Mouse (Mus musculus) liver, embryonic 11.5 days (tissue): ENCODE results near the gene Thrsp. TPM values are rescaled to one million over a fixed set of nuclear protein-coding genes. Genes with fewer than 3 reads are reported as not detected.

Source experiments
- ATAC-seq: fragments of 200-750 bp; cut with Nextera tagmentation; replicated peaks from 2 replicates; pipeline ENCODE4 v1.8.0; 2017; ENCODE audit warnings: moderate number of reproducible peaks, mild to moderate bottlenecking, moderate TSS enrichment, moderate library complexity; ENCODE audit not compliant: low FRiP score
- DNase-seq: peaks from one replicate; pipeline ENCODE4 v3.0.0-alpha.2; 2017; ENCODE audit warnings: low spot score
- H3K27ac ChIP-seq: fragments of 300-500 bp; sonication (generic); 2 replicates; pipeline ENCODE4 v1.5.1; 2014; ENCODE audit warnings: mild to moderate bottlenecking, low read depth, low read length, control low read depth
- H3K27me3 ChIP-seq: fragments of 300-500 bp; sonication (generic); replicated peaks from 2 replicates; pipeline ENCODE4 v1.6.1; 2014; ENCODE audit warnings: low read length, mixed read lengths; ENCODE audit not compliant: control insufficient read depth, insufficient read depth
- H3K36me3 ChIP-seq: fragments of 300-500 bp; sonication (generic); 2 replicates; pipeline ENCODE4 v1.6.1; 2014; ENCODE audit warnings: mild to moderate bottlenecking, low read length, moderate library complexity, mixed read lengths; ENCODE audit not compliant: control insufficient read depth, insufficient read depth
- H3K4me1 ChIP-seq: fragments of 300-500 bp; sonication (generic); replicated peaks from 2 replicates; pipeline ENCODE4 v1.6.1; 2014; ENCODE audit warnings: low read length, mixed read lengths; ENCODE audit not compliant: control insufficient read depth, insufficient read depth
- H3K4me2 ChIP-seq: fragments of 300-500 bp; sonication (generic); 2 replicates; pipeline ENCODE4 v1.6.1; 2014; ENCODE audit warnings: mild to moderate bottlenecking, control low read depth, moderate library complexity
- H3K4me3 ChIP-seq: fragments of 300-500 bp; sonication (generic); 2 replicates; pipeline ENCODE4 v1.5.1; 2014; ENCODE audit warnings: low read depth, low read length, control low read depth
- H3K9ac ChIP-seq: fragments of 300-500 bp; sonication (generic); 2 replicates; pipeline ENCODE4 v1.6.1; 2014; ENCODE audit warnings: low read depth, low read length, control low read depth
- H3K9me3 ChIP-seq: fragments of 300-500 bp; sonication (generic); 2 replicates; pipeline ENCODE4 v1.6.1; 2016; ENCODE audit warnings: low read length, inconsistent platforms, mixed read lengths; ENCODE audit not compliant: control insufficient read depth
- WGBS: fragments of 180-500 bp; shearing (Covaris S2); extraction: QIAGEN DNeasy Blood & Tissue Kit; methylation state at CpG from one replicate; pipeline ENCODE4 v1.1.7; 2014; 5-methylcytosine and 5-hydroxymethylcytosine counted together
- polyA plus RNA-seq: library from polyadenylated mRNA; unstranded; fragments of >200 nt; fragmentation: Nextera tagmentation; extraction: Ambion mirVana; gene quantifications from 2 replicates; pipeline ENCODE4 v1.2.1, GENCODE M21; 2014

Thrsp gene
- polyA plus RNA-seq, 1 experiment from 2014 or later, result 0.30 TPM

- H3K4me3 ChIP-seq, result no peak overlapping the region
- H3K9ac ChIP-seq, result no peak overlapping the region
- no peak overlapping the region for H3K4me2 ChIP-seq
- ATAC-seq, result no peak
- no peak overlapping the region for H3K27ac ChIP-seq
- no peaks in the 10 kb centered on the region for H3K9me3 ChIP-seq
- no peaks in the 10 kb centered on the region for H3K4me1 ChIP-seq
- DNase-seq, result peak; percentile 11
- H3K36me3 ChIP-seq, result peaks cover 58% of the 10 kb centered on the region
- no peaks in the 10 kb centered on the region for H3K27me3 ChIP-seq
- WGBS, result 90% methylated on average over 4 of the region's 4 CpGs
Measured at GRCm38 (mm10) chr7:97388541-97388940, 29.0 kb downstream of the Thrsp start.

GRCm38 (mm10) chr7:97387561-97388147 is 29.9 kb downstream of the Thrsp start:
- Histone ChIP-seq H3K4me1 (no peaks in the 10 kb centered on the region), H3K27me3 (no peaks in the 10 kb centered on the region), H3K36me3 (peaks cover 62% of the 10 kb centered on the region), H3K4me3 (no peak overlapping the region), H3K27ac (no peak overlapping the region), H3K4me2 (no peak overlapping the region), H3K9me3 (no peaks in the 10 kb centered on the region), H3K9ac (no peak overlapping the region)
- ATAC-seq (no peak), DNase-seq (peak; percentile 29)
- WGBS, result 88% methylated on average over 8 of the region's 8 CpGs

DNA sequence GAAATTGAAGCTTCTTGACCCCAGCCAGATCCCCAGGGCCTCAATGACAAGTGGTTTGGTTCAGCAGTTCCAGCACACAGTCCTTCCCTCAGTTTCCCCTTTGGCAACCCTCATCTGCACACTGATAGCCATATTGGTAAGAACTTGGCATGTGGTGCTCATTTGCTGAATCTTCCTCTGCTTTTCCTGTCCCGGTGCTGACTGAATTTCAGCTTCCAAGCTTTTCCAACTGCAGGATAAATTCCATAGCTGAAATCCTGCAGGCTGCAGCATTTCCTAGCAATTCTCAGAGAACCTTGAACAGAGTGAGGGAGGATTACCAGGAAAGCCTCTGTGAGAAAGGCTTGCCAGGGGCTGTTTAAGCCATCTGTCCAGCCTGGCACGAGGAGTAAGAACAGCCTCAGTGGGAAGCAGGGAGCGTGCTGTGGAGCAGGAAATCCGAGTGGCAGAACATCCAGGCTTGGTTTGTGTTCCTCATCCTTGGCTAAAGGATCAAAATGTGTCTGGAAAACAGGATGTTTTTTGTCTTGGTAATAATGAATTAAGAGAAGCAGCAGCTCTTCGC is 30.6 kb downstream of the Thrsp start:
- H3K4me2 ChIP-seq, result no peak overlapping the region
- no peaks in the 10 kb centered on the region for H3K27me3 ChIP-seq
- no peak overlapping the region for H3K27ac ChIP-seq
- ATAC-seq (no peak), DNase-seq (peak; percentile 27)
- H3K4me1 ChIP-seq, result no peaks in the 10 kb centered on the region
- peaks cover 64% of the 10 kb centered on the region for H3K36me3 ChIP-seq
- H3K4me3 ChIP-seq, result no peak overlapping the region
- no peak overlapping the region for H3K9ac ChIP-seq
- WGBS, result 90% methylated on average over 5 of the region's 5 CpGs
- H3K9me3 ChIP-seq, result no peaks in the 10 kb centered on the region

- Histone ChIP-seq H3K4me1 (no peaks in the 10 kb centered on the region), H3K9ac (no peak overlapping the region), H3K9me3 (no peaks in the 10 kb centered on the region), H3K27ac (no peak overlapping the region), H3K36me3 (peaks cover 62% of the 10 kb centered on the region), H3K4me2 (no peak overlapping the region), H3K27me3 (no peaks in the 10 kb centered on the region), H3K4me3 (no peak overlapping the region)
- DNase-seq, result peak; percentile 29
- ATAC-seq, result no peak
- 89% methylated on average over 7 of the region's 7 CpGs for WGBS
Measured at GRCm38 (mm10) chr7:97386106-97386805, 31.3 kb downstream of the Thrsp start.

GRCm38 (mm10) chr7:97383496-97384132 is 33.9 kb downstream of the Thrsp start:
- Histone ChIP-seq H3K27ac (no peak overlapping the region), H3K4me3 (no peak overlapping the region), H3K4me2 (no peak overlapping the region), H3K36me3 (peaks cover 57% of the 10 kb centered on the region), H3K9ac (no peak overlapping the region), H3K4me1 (no peaks in the 10 kb centered on the region), H3K9me3 (no peaks in the 10 kb centered on the region), H3K27me3 (no peaks in the 10 kb centered on the region)
- DNase-seq, result peak; percentile 22
- ATAC-seq, result no peak
- 86% methylated on average over 10 of the region's 10 CpGs for WGBS

- ATAC-seq (no peak), DNase-seq (peak; percentile 27)
- Histone ChIP-seq H3K27me3 (no peaks in the 10 kb centered on the region), H3K4me1 (no peaks in the 10 kb centered on the region), H3K4me3 (no peak overlapping the region), H3K9me3 (no peaks in the 10 kb centered on the region), H3K36me3 (peaks cover 55% of the 10 kb centered on the region), H3K9ac (no peak overlapping the region), H3K4me2 (no peak overlapping the region), H3K27ac (no peak overlapping the region)
- 94% methylated on average over 8 of the region's 8 CpGs for WGBS
Measured at GRCm38 (mm10) chr7:97382661-97383060, 34.9 kb downstream of the Thrsp start.

GRCm38 (mm10) chr7:97380500-97381123 is 36.9 kb downstream of the Thrsp start:
- Histone ChIP-seq H3K4me2 (no peak overlapping the region), H3K9ac (no peak overlapping the region), H3K4me3 (no peak overlapping the region), H3K9me3 (no peaks in the 10 kb centered on the region), H3K36me3 (peaks cover 48% of the 10 kb centered on the region), H3K27me3 (no peaks in the 10 kb centered on the region), H3K27ac (no peak overlapping the region), H3K4me1 (no peaks in the 10 kb centered on the region)
- WGBS, result 92% methylated on average over 5 of the region's 5 CpGs
- DNase-seq (no peak), ATAC-seq (no peak)

DNA sequence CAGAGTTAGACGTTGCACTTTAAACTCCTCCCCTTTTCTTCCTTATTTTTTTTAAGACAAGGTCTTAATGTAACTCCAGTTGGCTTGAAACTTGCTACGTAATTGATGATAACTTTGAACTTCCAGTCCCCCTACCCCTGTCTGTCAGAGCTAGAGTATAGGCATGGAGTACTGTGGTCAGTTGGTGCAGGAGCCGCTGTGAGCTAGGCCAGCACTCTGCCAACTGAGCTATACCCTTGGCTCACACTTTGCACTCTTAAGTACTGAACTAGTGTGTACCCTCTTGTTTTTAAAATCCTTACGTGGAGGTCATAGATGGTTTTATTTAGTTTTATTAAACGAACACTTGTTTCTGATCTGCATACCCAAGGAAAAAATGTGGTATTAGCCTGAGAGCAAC is 38.2 kb downstream of the Thrsp start:
- no peak overlapping the region for H3K4me3 ChIP-seq
- H3K27me3 ChIP-seq, result no peaks in the 10 kb centered on the region
- H3K27ac ChIP-seq, result no peak overlapping the region
- no peak for ATAC-seq
- no peak overlapping the region for H3K4me2 ChIP-seq
- 90% methylated on average over 5 of the region's 5 CpGs for WGBS
- no peaks in the 10 kb centered on the region for H3K4me1 ChIP-seq
- peaks cover 51% of the 10 kb centered on the region for H3K36me3 ChIP-seq
- H3K9ac ChIP-seq, result no peak overlapping the region
- peak; percentile 15 for DNase-seq
- H3K9me3 ChIP-seq, result no peaks in the 10 kb centered on the region
